Mouse (Mus musculus) c-Kit-negative CD71-positive TER-119-positive erythroid progenitor cells, embryonic 14.5 days (primary cell): ENCODE results near the gene Fgf3.

Experiments
- DNase-seq: peaks from one replicate; pipeline ENCODE4 v3.0.0-alpha.2; 2013; ENCODE audit warnings: low read depth, low spot score

Fgf3 gene

GRCm38 (mm10) chr7:144837891-144838488 is at the start of gene Fgf3:
Gene Fgf3, plus strand, starts transcription at chr7:144838083.
- no peak for DNase-seq

GRCm38 (mm10) chr7:144788631-144789030 is 49.3 kb upstream of the Fgf3 start:
- DNase-seq, result no peak

GRCm38 (mm10) chr7:144789601-144790556 is 48.0 kb upstream of the Fgf3 start:
- no peak for DNase-seq

- no peak for DNase-seq
Measured at GRCm38 (mm10) chr7:144791426-144791825, 46.5 kb upstream of the Fgf3 start.

GRCm38 (mm10) chr7:144793296-144793695 is 44.6 kb upstream of the Fgf3 start:
- DNase-seq, result no peak

GRCm38 (mm10) chr7:144795976-144796474 is 41.9 kb upstream of the Fgf3 start:
- DNase-seq, result no peak

- no peak for DNase-seq
Measured at GRCm38 (mm10) chr7:144796986-144797735, 40.7 kb upstream of the Fgf3 start.

- DNase-seq, result no peak
Measured at GRCm38 (mm10) chr7:144798471-144798870, 39.4 kb upstream of the Fgf3 start.

- DNase-seq, result no peak
Measured at GRCm38 (mm10) chr7:144807036-144807435, 30.8 kb upstream of the Fgf3 start.

- no peak for DNase-seq
Measured at GRCm38 (mm10) chr7:144807976-144808577, 29.8 kb upstream of the Fgf3 start.

- no peak for DNase-seq
Measured at GRCm38 (mm10) chr7:144811521-144811920, 26.4 kb upstream of the Fgf3 start.

- no peak for DNase-seq
Measured at GRCm38 (mm10) chr7:144821901-144822300, 16.0 kb upstream of the Fgf3 start.

GRCm38 (mm10) chr7:144823988-144824387 is 13.9 kb upstream of the Fgf3 start:
- DNase-seq, result no peak

GRCm38 (mm10) chr7:144828369-144828768 is 9.5 kb upstream of the Fgf3 start:
- DNase-seq, result no peak

GRCm38 (mm10) chr7:144838522-144839503 is 930 bp downstream of the Fgf3 start:
- DNase-seq, result no peak

- no peak for DNase-seq
Measured at GRCm38 (mm10) chr7:144846158-144846557, 8.3 kb downstream of the Fgf3 start.

GRCm38 (mm10) chr7:144847067-144847466 is 9.2 kb downstream of the Fgf3 start, which contains the start of gene Fgf4:
Gene Fgf4, plus strand, starts transcription at chr7:144847367.
- DNase-seq, result no peak

GRCm38 (mm10) chr7:144851321-144851720 is 13.4 kb downstream of the Fgf3 start:
- no peak for DNase-seq

- DNase-seq, result no peak
Measured at GRCm38 (mm10) chr7:144854966-144855365, 17.1 kb downstream of the Fgf3 start.

- no peak for DNase-seq
Measured at GRCm38 (mm10) chr7:144857158-144857557, 19.3 kb downstream of the Fgf3 start.
